Mouse (Mus musculus) MEL (cell line): ENCODE measurements around the gene Slc25a29. TPM values are rescaled to one million over a fixed set of nuclear protein-coding genes. Genes with fewer than 3 reads are reported as not detected.

Source experiments
- DNase-seq: peaks from one replicate; pipeline ENCODE4 v3.0.0; 2011; ENCODE audit warnings: low read depth, low spot score
- H3K27ac ChIP-seq: 2 replicates; pipeline ENCODE4 v1.5.1; 2012; ENCODE audit warnings: low read depth, mild to moderate bottlenecking, control low read depth, low read length, moderate library complexity; ENCODE audit not compliant: control insufficient read depth
- H3K27me3 ChIP-seq, 2 experiments: fragments of 150-350 bp in 1 of 2; sonication (generic) in 1 of 2; 2 replicates each; pipeline ENCODE4 v1.6.1; 2012; ENCODE audit warnings: low read length in 2 of 2, mild to moderate bottlenecking in 2 of 2, improper control_type of control experiment in 1 of 2, moderate library complexity in 1 of 2; ENCODE audit not compliant: insufficient read depth in 2 of 2, control insufficient read depth in 1 of 2
- H3K36me3 ChIP-seq, 2 experiments: 2 replicates each; pipeline ENCODE4 v1.6.1; 2012 to 2014; ENCODE audit warnings: low read length in 2 of 2, improper control_type of control experiment in 1 of 2, inconsistent platforms in 1 of 2, mild to moderate bottlenecking in 1 of 2; ENCODE audit not compliant: insufficient read depth in 2 of 2, control insufficient read depth in 1 of 2
- H3K4me1 ChIP-seq, 2 experiments: fragments of 150-350 bp in 1 of 2; sonication (generic) in 1 of 2; 2 replicates each; pipeline ENCODE4 v1.6.1; 2012; ENCODE audit warnings: low read length in 2 of 2, improper control_type of control experiment in 1 of 2, mild to moderate bottlenecking in 1 of 2; ENCODE audit not compliant: insufficient read depth in 2 of 2, control insufficient read depth in 1 of 2
- H3K4me3 ChIP-seq, 2 experiments: fragments of 150-350 bp in 1 of 2; sonication (generic) in 1 of 2; 2 replicates each; pipeline ENCODE4 v1.5.1; 2012; ENCODE audit warnings: low read depth in 2 of 2, low read length in 2 of 2, mild to moderate bottlenecking in 2 of 2, moderate library complexity in 2 of 2, control low read depth in 1 of 2, improper control_type of control experiment in 1 of 2; ENCODE audit not compliant: control insufficient read depth in 1 of 2, insufficient read depth in 1 of 2
- H3K79me2 ChIP-seq: 2 replicates; pipeline ENCODE4 v1.6.1; 2012; ENCODE audit warnings: mild to moderate bottlenecking, low read length, moderate library complexity; ENCODE audit not compliant: control insufficient read depth, poor library complexity, insufficient read depth
- H3K9ac ChIP-seq: 2 replicates; pipeline ENCODE4 v1.6.1; 2012; ENCODE audit warnings: low read depth, mild to moderate bottlenecking, control low read depth, low read length, moderate library complexity; ENCODE audit not compliant: control insufficient read depth, poor library complexity, severe bottlenecking
- H3K9me3 ChIP-seq: fragments of 150-350 bp; sonication (generic); replicated peaks from 2 replicates; pipeline ENCODE4 v1.6.1; 2012; ENCODE audit warnings: mild to moderate bottlenecking, low read length, improper control_type of control experiment, moderate library complexity; ENCODE audit not compliant: insufficient read depth
- CHD2 ChIP-seq: IDR thresholded peaks from 2 replicates; pipeline ENCODE4 v1.6.1; 2011; ENCODE audit warnings: low read length, improper control_type of control experiment
- CTCF ChIP-seq, 3 experiments: IDR thresholded peaks in 2 of 3; conservative IDR thresholded peaks in 1 of 3; 2 replicates each; pipeline ENCODE4 v1.5.1; 2011 to 2012; ENCODE audit warnings: low read length in 3 of 3, low read depth in 2 of 3, mild to moderate bottlenecking in 2 of 3, improper control_type of control experiment in 1 of 3, inconsistent platforms in 1 of 3, mixed read lengths in 1 of 3, moderate library complexity in 1 of 3; ENCODE audit not compliant: control insufficient read depth in 1 of 3, insufficient read depth in 1 of 3, poor library complexity in 1 of 3, severe bottlenecking in 1 of 3
- ELF1 ChIP-seq: IDR thresholded peaks from 2 replicates; pipeline ENCODE4 v1.6.1; 2014; ENCODE audit warnings: low read depth, mild to moderate bottlenecking, inconsistent platforms, low read length, improper control_type of control experiment, moderate library complexity
- EP300 ChIP-seq, 2 experiments: IDR thresholded peaks; 2 replicates each; pipeline ENCODE4 v1.6.1; 2011; ENCODE audit warnings: improper control_type of control experiment in 2 of 2, low read length in 2 of 2, low read depth in 1 of 2, mild to moderate bottlenecking in 1 of 2
- GABPA ChIP-seq: IDR thresholded peaks from 2 replicates; pipeline ENCODE4 v1.6.1; 2012; ENCODE audit warnings: low read depth, mild to moderate bottlenecking, inconsistent platforms, low read length, improper control_type of control experiment, moderate library complexity
- GATA1 ChIP-seq: IDR thresholded peaks from 2 replicates; pipeline ENCODE4 v1.6.1; 2011; ENCODE audit warnings: low read depth, low read length, improper control_type of control experiment
- JUND ChIP-seq: IDR thresholded peaks from 2 replicates; pipeline ENCODE4 v1.6.1; 2011; ENCODE audit warnings: low read depth, mild to moderate bottlenecking, improper control_type of control experiment, low read length
- KAT2A ChIP-seq: conservative IDR thresholded peaks from 2 replicates; pipeline ENCODE4 v1.6.1; 2012; ENCODE audit warnings: low read depth, low read length, improper control_type of control experiment, inconsistent platforms
- MAX ChIP-seq: IDR thresholded peaks from 2 replicates; pipeline ENCODE4 v1.6.1; 2011; ENCODE audit warnings: low read length, improper control_type of control experiment
- MXI1 ChIP-seq: IDR thresholded peaks from 2 replicates; pipeline ENCODE4 v1.6.1; 2011; ENCODE audit warnings: mild to moderate bottlenecking, low read depth, low read length, improper control_type of control experiment
- MYB ChIP-seq: IDR thresholded peaks from 2 replicates; pipeline ENCODE4 v1.6.1; 2011; ENCODE audit warnings: mild to moderate bottlenecking, low read depth, low read length, improper control_type of control experiment
- NRF1 ChIP-seq: IDR thresholded peaks from 2 replicates; pipeline ENCODE4 v1.6.1; 2014; ENCODE audit warnings: low read depth, mild to moderate bottlenecking, inconsistent platforms, low read length, improper control_type of control experiment, moderate library complexity; ENCODE audit not compliant: poor library complexity, insufficient read depth, severe bottlenecking
- POLR2A ChIP-seq, 2 experiments: IDR thresholded peaks; 2 replicates each; pipeline ENCODE4 v1.6.1; 2011 to 2012; ENCODE audit warnings: low read length in 2 of 2, mild to moderate bottlenecking in 2 of 2, control low read depth in 1 of 2, improper control_type of control experiment in 1 of 2, low read depth in 1 of 2, moderate library complexity in 1 of 2; ENCODE audit not compliant: control insufficient read depth in 1 of 2, insufficient read depth in 1 of 2, poor library complexity in 1 of 2
- SIN3A ChIP-seq: IDR thresholded peaks from 2 replicates; pipeline ENCODE4 v1.6.1; 2012; ENCODE audit warnings: low read length, improper control_type of control experiment, inconsistent platforms
- ZC3H11A ChIP-seq: IDR thresholded peaks from 2 replicates; pipeline ENCODE4 v1.6.1; 2012; ENCODE audit warnings: low read depth, mild to moderate bottlenecking, inconsistent platforms, low read length, improper control_type of control experiment
- ZMIZ1 ChIP-seq: IDR thresholded peaks from 2 replicates; pipeline ENCODE4 v1.6.1; 2012; ENCODE audit warnings: low read depth, mild to moderate bottlenecking, inconsistent platforms, low read length, improper control_type of control experiment, moderate library complexity
- ZNF384 ChIP-seq: IDR thresholded peaks from 2 replicates; pipeline ENCODE4 v1.6.1; 2012; ENCODE audit warnings: low read depth, mild to moderate bottlenecking, inconsistent platforms, low read length, improper control_type of control experiment
- polyA plus RNA-seq, 2 experiments: library from polyadenylated mRNA; stranded (reverse) in 1 of 2; unstranded in 1 of 2; fragments of >175 nt in 1 of 2; fragments of >200 nt in 1 of 2; gene quantifications; 2 replicates each; pipeline versions ENCODE4 v1.2.1 to v1.2.4; 2012; ENCODE audit warnings: low replicate concordance in 2 of 2, low read depth in 1 of 2; ENCODE audit not compliant: insufficient read length in 2 of 2, insufficient read depth in 1 of 2, missing spikeins in 1 of 2
- total RNA-seq: library from RNA; depleted of rRNA; stranded (reverse); fragments of 300-350 nt; gene quantifications from 2 replicates; pipeline ENCODE4 v1.2.3, GENCODE M21; 2012

Slc25a29 gene
- total and polyA plus RNA-seq, 3 experiments: 3.0 to 3.3 TPM; not detected in 1

DNA sequence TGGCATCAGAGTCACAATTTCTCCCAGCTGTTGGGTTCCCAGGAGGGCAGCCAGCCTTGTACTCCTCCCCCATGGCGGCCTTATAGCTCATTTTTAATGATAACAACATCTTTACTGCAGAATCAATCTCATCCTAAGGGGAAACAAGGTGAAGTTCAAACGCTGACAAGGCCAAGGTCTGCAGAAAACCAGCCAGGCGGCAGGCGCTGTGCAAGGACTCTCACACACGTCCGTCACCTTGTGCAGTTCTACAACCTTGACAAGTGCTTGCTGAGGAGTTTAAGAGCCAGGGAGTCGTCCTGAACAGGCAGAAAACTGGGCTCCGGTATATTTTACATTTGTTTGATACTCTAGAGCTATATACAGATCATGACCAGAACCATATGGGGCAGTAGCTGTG, 47.1 kb upstream of the Slc25a29 start:
- peaks cover 0 to 26% of the 10 kb centered on the region in 2 experiments; a peak in 2 of 4 replicates for H3K36me3 ChIP-seq
- no peak overlapping the region for H3K4me3 ChIP-seq
- H3K79me2 ChIP-seq: no peaks in the 10 kb centered on the region
- H3K27ac ChIP-seq: no peak overlapping the region
- no peak for DNase-seq
- TF ChIP-seq ZC3H11A (no peak), NRF1 (no peak), JUND (no peak), CTCF (IDR thresholded peaks at IDR 0.05 in 2 of 3, conservative IDR thresholded peaks at IDR 0.05 in 1 of 3; ENCODE audit: control insufficient read depth in 1 of 3, insufficient read depth in 1 of 3, low read depth in 2 of 3, low read length in 3 of 3, poor library complexity in 1 of 3, severe bottlenecking in 1 of 3) (no peak), CHD2 (no peak), POLR2A (IDR thresholded peaks at IDR 0.05; ENCODE audit: control insufficient read depth in 1 of 2, insufficient read depth in 1 of 2, low read depth in 1 of 2, low read length in 2 of 2, poor library complexity in 1 of 2) (no peak), MXI1 (no peak), GATA1 (no peak), SIN3A (no peak), ZNF384 (no peak), MAX (no peak)
- no peaks in the 10 kb centered on the region for H3K4me1 ChIP-seq
- H3K9me3 ChIP-seq: no peaks in the 10 kb centered on the region
- H3K27me3 ChIP-seq: no peaks in the 10 kb centered on the region
- no peak overlapping the region for H3K9ac ChIP-seq

DNA sequence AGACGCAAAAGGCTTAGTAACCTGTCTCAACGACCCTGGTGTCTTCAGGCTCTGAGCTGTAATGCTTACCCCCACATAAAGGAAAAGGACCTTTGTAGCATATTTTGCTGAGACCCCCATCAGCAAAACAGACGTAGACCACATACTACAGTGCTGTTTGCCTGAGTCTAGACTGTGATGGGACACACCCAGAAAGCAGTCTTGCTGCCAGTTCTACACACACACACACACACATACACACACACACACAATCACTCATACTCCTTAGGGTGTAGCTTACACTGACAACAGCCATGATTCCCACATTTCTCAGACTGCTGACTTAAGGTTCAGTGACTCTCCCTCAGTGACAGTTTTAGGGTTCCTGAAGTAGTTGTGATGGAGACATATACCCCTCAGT, 45.5 kb upstream of the Slc25a29 start:
- TF ChIP-seq ELF1: no peak
- TF ChIP-seq EP300 (IDR thresholded peaks at IDR 0.05; ENCODE audit: low read depth in 1 of 2, low read length in 2 of 2): no peak
- TF ChIP-seq GATA1: no peak
- no peak for TF ChIP-seq KAT2A
- TF ChIP-seq GABPA: no peak
- no peak for TF ChIP-seq MXI1
- TF ChIP-seq MYB: no peak
- no peak for TF ChIP-seq ZMIZ1
- no peak for TF ChIP-seq ZNF384
- no peak for TF ChIP-seq POLR2A (IDR thresholded peaks at IDR 0.05; ENCODE audit: control insufficient read depth in 1 of 2, insufficient read depth in 1 of 2, low read depth in 1 of 2, low read length in 2 of 2, poor library complexity in 1 of 2)
- TF ChIP-seq, all 39 proteins: peak for 0
- no peak overlapping the region for H3K4me3 ChIP-seq
- no peaks in the 10 kb centered on the region for H3K4me1 ChIP-seq
- H3K79me2 ChIP-seq: no peaks in the 10 kb centered on the region
- DNase-seq: no peak
- peaks cover 0 to 20% of the 10 kb centered on the region in 2 experiments; a peak in 2 of 4 replicates for H3K36me3 ChIP-seq
- no peaks in the 10 kb centered on the region for H3K9me3 ChIP-seq
- no peaks in the 10 kb centered on the region for H3K27me3 ChIP-seq
- H3K27ac ChIP-seq: no peak overlapping the region
- no peak overlapping the region for H3K9ac ChIP-seq
